Mouse (Mus musculus): ENCODE results near the gene Col4a2. TPM values are rescaled to one million over a fixed set of nuclear protein-coding genes. Genes with fewer than 3 reads are reported as not detected.
A peak's percentile ranks its signal among the peaks of the same experiment; 100 is the strongest.

Gene Col4a2
- polyA plus RNA-seq, 1 experiment from 2014 or later = 33.8 TPM

DNA sequence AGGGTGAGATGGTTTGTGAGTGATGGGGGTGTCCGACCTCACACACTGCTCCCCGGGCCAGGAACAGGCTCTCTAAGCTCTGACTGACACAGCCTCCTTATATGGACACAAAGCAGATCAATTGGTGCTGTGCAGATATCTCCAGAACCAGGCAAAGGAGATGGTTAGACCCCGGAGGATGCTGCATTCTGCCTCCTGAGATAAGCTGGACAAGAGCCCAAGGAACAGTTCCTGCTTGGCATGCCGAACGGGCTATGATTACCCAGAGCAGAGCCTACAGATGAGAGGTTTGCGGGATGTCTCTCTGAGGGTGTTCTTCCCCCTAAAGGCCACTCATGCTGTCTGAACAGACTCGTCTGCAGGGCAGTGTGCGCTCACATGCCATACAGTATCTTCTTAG, 44.2 kb downstream of the Col4a2 start:
- WGBS = 78% methylated on average over 8 of the region's 8 CpGs
- Histone ChIP-seq H3K27ac (ENCODE audit: low read length) (no peak overlapping the region), H3K27me3 (ENCODE audit: control insufficient read depth, insufficient read depth, low read depth, low read length) (no peaks in the 10 kb centered on the region), H3K4me2 (ENCODE audit: low read length) (no peak overlapping the region), H3K4me3 (ENCODE audit: low read depth, low read length) (no peak overlapping the region), H3K9ac (ENCODE audit: low read depth, low read length) (no peak overlapping the region), H3K9me3 (replicated peaks; ENCODE audit: control insufficient read depth, low read length, poor library complexity, severe bottlenecking) (no peaks in the 10 kb centered on the region), H3K4me1 (ENCODE audit: control insufficient read depth, insufficient read depth, low read length) (no peaks in the 10 kb centered on the region), H3K36me3 (ENCODE audit: control insufficient read depth, insufficient read depth, low read length) (no peaks in the 10 kb centered on the region)
- ATAC-seq = no peak

DNA sequence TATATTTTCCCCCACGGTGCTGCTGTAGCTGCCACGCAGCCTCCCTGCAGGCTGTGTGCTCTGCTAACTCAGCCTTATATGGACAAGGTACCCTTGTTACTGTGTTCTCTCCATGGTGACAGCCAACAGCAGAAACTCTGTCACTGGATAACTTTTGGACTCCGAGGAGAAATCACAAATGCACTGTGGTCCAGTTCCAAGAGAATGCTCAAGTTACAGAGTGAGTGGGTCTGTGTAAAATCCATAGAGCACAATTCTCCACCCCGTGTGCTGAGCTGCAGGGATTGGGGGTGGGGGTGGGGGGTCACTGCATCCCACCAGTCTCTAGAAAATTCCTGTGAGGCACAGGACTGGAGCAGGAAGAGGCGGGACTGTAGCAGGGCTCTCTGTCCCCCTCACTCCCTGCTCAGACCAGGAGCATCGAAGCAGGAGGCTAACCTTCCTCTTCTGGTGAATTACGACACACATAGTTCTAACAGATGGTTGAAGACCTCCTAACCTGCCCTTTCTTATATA, 45.4 kb downstream of the Col4a2 start:
- peaks cover 2% of the 10 kb centered on the region; the same call in 1 of the 2 replicates for H3K4me1 ChIP-seq (ENCODE audit: control insufficient read depth, insufficient read depth, low read length)
- H3K36me3 ChIP-seq (ENCODE audit: control insufficient read depth, insufficient read depth, low read length) = no peaks in the 10 kb centered on the region
- no peak for ATAC-seq
- no peak overlapping the region for H3K4me2 ChIP-seq (ENCODE audit: low read length)
- H3K27me3 ChIP-seq (ENCODE audit: control insufficient read depth, insufficient read depth, low read depth, low read length) = no peaks in the 10 kb centered on the region
- no peak overlapping the region for H3K9ac ChIP-seq (ENCODE audit: low read depth, low read length)
- no peaks in the 10 kb centered on the region for H3K9me3 ChIP-seq (replicated peaks; ENCODE audit: control insufficient read depth, low read length, poor library complexity, severe bottlenecking)
- H3K4me3 ChIP-seq (ENCODE audit: low read depth, low read length) = no peak overlapping the region
- H3K27ac ChIP-seq (ENCODE audit: low read length) = no peak overlapping the region
- 54% methylated on average over 7 of the region's 7 CpGs for WGBS

DNA sequence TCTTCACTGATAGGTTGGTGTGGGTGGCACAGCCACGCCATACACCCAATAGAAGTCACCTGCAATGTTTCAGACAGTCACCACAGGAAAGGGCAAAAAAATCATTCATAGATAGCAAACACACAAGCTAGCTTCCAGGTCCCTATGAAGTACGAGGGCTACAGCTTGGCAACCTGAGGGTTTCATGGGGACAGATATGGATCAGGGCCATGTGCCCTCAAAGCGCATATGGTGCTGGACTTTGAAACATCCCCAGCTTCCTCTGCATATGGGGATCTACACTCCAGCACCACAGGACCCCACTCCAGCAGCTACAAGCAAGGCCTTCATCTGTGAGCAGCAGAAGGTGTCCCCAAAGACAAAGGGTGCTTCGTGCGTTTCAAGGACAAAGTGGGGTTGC, 47.2 kb downstream of the Col4a2 start:
- WGBS = 85% methylated on average over 5 of the region's 5 CpGs
- Histone ChIP-seq H3K4me1 (ENCODE audit: control insufficient read depth, insufficient read depth, low read length) (peaks cover 6% of the 10 kb centered on the region), H3K27me3 (ENCODE audit: control insufficient read depth, insufficient read depth, low read depth, low read length) (no peaks in the 10 kb centered on the region), H3K9me3 (replicated peaks; ENCODE audit: control insufficient read depth, low read length, poor library complexity, severe bottlenecking) (no peaks in the 10 kb centered on the region), H3K27ac (ENCODE audit: low read length) (no peak overlapping the region), H3K36me3 (ENCODE audit: control insufficient read depth, insufficient read depth, low read length) (no peaks in the 10 kb centered on the region), H3K4me2 (ENCODE audit: low read length) (no peak overlapping the region), H3K9ac (ENCODE audit: low read depth, low read length) (no peak overlapping the region), H3K4me3 (ENCODE audit: low read depth, low read length) (no peak overlapping the region)
- no peak for ATAC-seq

DNA sequence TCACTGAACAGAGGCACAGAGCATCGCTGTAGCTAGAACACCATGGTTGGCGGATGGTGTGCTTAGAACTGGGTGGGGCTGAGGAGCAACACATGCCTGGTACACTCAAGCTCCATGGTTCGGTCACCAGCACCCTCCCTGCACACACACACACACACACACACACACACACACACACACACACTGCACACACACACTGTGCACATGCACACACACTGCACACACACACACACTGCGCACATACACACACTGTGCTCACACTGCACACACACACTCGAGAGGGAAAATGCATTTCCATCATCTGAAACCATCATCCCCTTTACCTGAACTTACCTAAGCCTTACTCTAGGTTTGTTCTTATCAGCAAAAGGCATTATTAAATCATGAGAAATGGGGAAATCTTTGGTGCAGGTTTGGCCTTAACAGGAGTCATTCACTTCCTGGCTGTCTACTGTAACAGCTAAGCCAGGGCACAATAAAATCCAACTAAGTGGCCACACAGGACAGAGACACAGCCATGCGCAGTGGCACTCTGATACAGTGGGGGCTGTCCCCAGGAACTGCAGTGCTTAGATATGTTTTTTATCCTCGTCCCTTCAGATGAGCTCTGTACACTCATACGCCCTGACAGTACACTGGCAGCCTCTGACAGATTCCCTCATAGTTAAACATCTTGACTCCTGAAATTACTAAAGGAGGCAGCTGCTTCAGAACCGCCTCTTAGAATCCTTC, 49.1 kb downstream of the Col4a2 start:
- Histone ChIP-seq H3K36me3 (ENCODE audit: control insufficient read depth, insufficient read depth, low read length) (no peaks in the 10 kb centered on the region), H3K27ac (ENCODE audit: low read length) (no peak overlapping the region), H3K9ac (ENCODE audit: low read depth, low read length) (no peak overlapping the region), H3K4me2 (ENCODE audit: low read length) (no peak overlapping the region), H3K9me3 (replicated peaks; ENCODE audit: control insufficient read depth, low read length, poor library complexity, severe bottlenecking) (no peaks in the 10 kb centered on the region), H3K27me3 (ENCODE audit: control insufficient read depth, insufficient read depth, low read depth, low read length) (no peaks in the 10 kb centered on the region), H3K4me3 (ENCODE audit: low read depth, low read length) (no peak overlapping the region), H3K4me1 (ENCODE audit: control insufficient read depth, insufficient read depth, low read length) (peaks cover 6% of the 10 kb centered on the region)
- ATAC-seq = peak; percentile 61; the same call in 1 of the 2 replicates
- WGBS = 69% methylated on average over 9 of the region's 9 CpGs

- Histone ChIP-seq H3K27me3 (ENCODE audit: control insufficient read depth, insufficient read depth, low read depth, low read length) (no peaks in the 10 kb centered on the region), H3K9me3 (replicated peaks; ENCODE audit: control insufficient read depth, low read length, poor library complexity, severe bottlenecking) (no peaks in the 10 kb centered on the region), H3K9ac (ENCODE audit: low read depth, low read length) (no peak overlapping the region), H3K27ac (ENCODE audit: low read length) (no peak overlapping the region), H3K4me2 (ENCODE audit: low read length) (no peak overlapping the region), H3K36me3 (ENCODE audit: control insufficient read depth, insufficient read depth, low read length) (no peaks in the 10 kb centered on the region), H3K4me3 (ENCODE audit: low read depth, low read length) (no peak overlapping the region), H3K4me1 (ENCODE audit: control insufficient read depth, insufficient read depth, low read length) (peaks cover 6% of the 10 kb centered on the region)
- WGBS = 9% methylated on average over 17 of the region's 17 CpGs
- ATAC-seq = no peak
Observed at GRCm38 (mm10) chr8:11362278-11363214, 49.9 kb downstream of the Col4a2 start.

GRCm38 (mm10) chr8:11363340-11364126, 50.9 kb downstream of the Col4a2 start:
- no peak overlapping the region for H3K27ac ChIP-seq (ENCODE audit: low read length)
- no peak for ATAC-seq
- no peaks in the 10 kb centered on the region; the same call in 1 of the 2 replicates for H3K27me3 ChIP-seq (ENCODE audit: control insufficient read depth, insufficient read depth, low read depth, low read length)
- no peaks in the 10 kb centered on the region for H3K9me3 ChIP-seq (replicated peaks; ENCODE audit: control insufficient read depth, low read length, poor library complexity, severe bottlenecking)
- H3K4me1 ChIP-seq (ENCODE audit: control insufficient read depth, insufficient read depth, low read length) = peaks cover 6% of the 10 kb centered on the region
- H3K4me2 ChIP-seq (ENCODE audit: low read length) = no peak overlapping the region
- no peaks in the 10 kb centered on the region for H3K36me3 ChIP-seq (ENCODE audit: control insufficient read depth, insufficient read depth, low read length)
- H3K9ac ChIP-seq (ENCODE audit: low read depth, low read length) = no peak overlapping the region
- H3K4me3 ChIP-seq (ENCODE audit: low read depth, low read length) = no peak overlapping the region
- WGBS = 57% methylated on average over 13 of the region's 13 CpGs

DNA sequence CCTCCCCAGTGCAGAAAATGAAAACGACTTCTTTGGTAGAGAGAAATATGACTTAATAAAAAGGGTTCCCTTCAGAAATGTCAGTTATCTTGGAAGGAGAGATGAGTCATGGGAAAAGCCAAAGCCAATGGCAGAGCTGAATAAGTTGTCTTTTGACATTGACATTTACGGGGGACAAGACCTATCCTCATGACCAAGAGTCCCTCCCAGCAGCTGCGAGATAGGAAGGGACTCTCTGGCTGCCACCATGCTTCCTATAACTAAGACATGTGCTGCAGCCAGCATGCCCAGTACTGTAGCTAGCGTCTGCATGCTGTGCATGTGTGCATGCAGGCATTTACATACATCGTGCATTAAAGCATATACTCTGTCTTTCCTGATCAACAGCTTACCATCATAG, 53.6 kb downstream of the Col4a2 start:
- Histone ChIP-seq H3K9me3 (replicated peaks; ENCODE audit: control insufficient read depth, low read length, poor library complexity, severe bottlenecking) (no peaks in the 10 kb centered on the region), H3K4me3 (ENCODE audit: low read depth, low read length) (no peak overlapping the region), H3K27ac (ENCODE audit: low read length) (no peak overlapping the region), H3K9ac (ENCODE audit: low read depth, low read length) (no peak overlapping the region), H3K4me1 (ENCODE audit: control insufficient read depth, insufficient read depth, low read length) (peaks cover 6% of the 10 kb centered on the region), H3K36me3 (ENCODE audit: control insufficient read depth, insufficient read depth, low read length) (no peaks in the 10 kb centered on the region), H3K4me2 (ENCODE audit: low read length) (no peak overlapping the region), H3K27me3 (ENCODE audit: control insufficient read depth, insufficient read depth, low read depth, low read length) (no peaks in the 10 kb centered on the region; the same call in 1 of the 2 replicates)
- WGBS = 88% methylated on average over 5 of the region's 5 CpGs
- no peak for ATAC-seq

DNA sequence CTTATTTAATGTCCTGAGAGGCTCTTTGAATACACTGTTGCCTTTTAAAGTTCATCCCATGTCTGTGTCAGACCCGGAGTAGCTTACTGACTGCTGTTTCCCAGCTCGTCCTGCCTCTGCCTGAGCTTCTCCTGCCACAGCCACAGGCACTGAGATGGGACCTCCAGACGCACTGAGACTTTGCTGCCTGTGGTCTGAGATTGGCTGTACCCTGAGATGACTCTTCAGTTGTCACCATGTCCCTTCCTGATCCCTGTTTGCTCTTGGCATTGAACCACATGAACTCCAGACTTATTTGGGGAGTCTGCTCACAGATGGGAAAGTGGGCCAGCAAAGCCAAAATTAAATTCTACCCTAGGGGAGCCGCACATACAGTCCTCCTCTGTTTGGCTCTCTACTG, 54.1 kb downstream of the Col4a2 start:
- no peak overlapping the region for H3K4me2 ChIP-seq (ENCODE audit: low read length)
- no peaks in the 10 kb centered on the region for H3K36me3 ChIP-seq (ENCODE audit: control insufficient read depth, insufficient read depth, low read length)
- no peaks in the 10 kb centered on the region for H3K9me3 ChIP-seq (replicated peaks; ENCODE audit: control insufficient read depth, low read length, poor library complexity, severe bottlenecking)
- WGBS = 79% methylated on average over 4 of the region's 4 CpGs
- ATAC-seq = no peak
- H3K27ac ChIP-seq (ENCODE audit: low read length) = no peak overlapping the region
- no peaks in the 10 kb centered on the region; the same call in 1 of the 2 replicates for H3K27me3 ChIP-seq (ENCODE audit: control insufficient read depth, insufficient read depth, low read depth, low read length)
- peaks cover 6% of the 10 kb centered on the region for H3K4me1 ChIP-seq (ENCODE audit: control insufficient read depth, insufficient read depth, low read length)
- no peak overlapping the region for H3K4me3 ChIP-seq (ENCODE audit: low read depth, low read length)
- no peak overlapping the region for H3K9ac ChIP-seq (ENCODE audit: low read depth, low read length)

Data from midbrain, embryonic 16.5 days (tissue).